Mouse (Mus musculus) lung, adult 2 months (tissue): Measurements from ENCODE around the gene Ttyh2.

Source experiments
- CTCF ChIP-seq: fragments of 200-500 bp; IDR thresholded peaks from 2 replicates; pipeline ENCODE4 v1.5.1; 2011; ENCODE audit warnings: mild to moderate bottlenecking, low read length, control low read depth; ENCODE audit not compliant: insufficient read depth
- POLR2A ChIP-seq: fragments of 200-500 bp; IDR thresholded peaks from 2 replicates; pipeline ENCODE4 v1.6.1; 2011; ENCODE audit warnings: low read depth, mild to moderate bottlenecking, control low read depth, low read length, borderline replicate concordance; ENCODE audit errors: extremely low read depth

GRCm38 (mm10) chr11:114702996-114703361 is 27.7 kb downstream of the Ttyh2 start:
- TF ChIP-seq POLR2A (no peak), CTCF (no peak)
